Mouse (Mus musculus) heart, embryonic 10.5 days (tissue): ENCODE data around the gene Bud31. TPM values are rescaled to one million over a fixed set of nuclear protein-coding genes. Genes with fewer than 3 reads are reported as not detected.

Source experiments
- DNase-seq: peaks from one replicate; pipeline ENCODE4 v3.0.0-alpha.2; 2017; ENCODE audit warnings: low spot score
- H3K27ac ChIP-seq: fragments of 300-500 bp; sonication (generic); 2 replicates; pipeline ENCODE4 v1.5.1; 2016; ENCODE audit warnings: mild to moderate bottlenecking
- H3K27me3 ChIP-seq: fragments of 300-500 bp; sonication (generic); 2 replicates; pipeline ENCODE4 v1.6.1; 2016; ENCODE audit warnings: mild to moderate bottlenecking; ENCODE audit not compliant: poor library complexity, insufficient read depth, severe bottlenecking
- H3K36me3 ChIP-seq: fragments of 300-500 bp; sonication (generic); 2 replicates; pipeline ENCODE4 v1.6.1; 2016; ENCODE audit warnings: mild to moderate bottlenecking, moderate library complexity
- H3K4me1 ChIP-seq: fragments of 300-500 bp; sonication (generic); 2 replicates; pipeline ENCODE4 v1.6.1; 2016; ENCODE audit warnings: mild to moderate bottlenecking
- H3K4me3 ChIP-seq: fragments of 300-500 bp; sonication (generic); 2 replicates; pipeline ENCODE4 v1.5.1; 2016; ENCODE audit warnings: mild to moderate bottlenecking, moderate library complexity
- H3K9me3 ChIP-seq: fragments of 300-500 bp; sonication (generic); 2 replicates; pipeline ENCODE4 v1.6.1; 2016; ENCODE audit warnings: mild to moderate bottlenecking, moderate library complexity
- WGBS: fragments of 180-500 bp; shearing (Covaris S2); methylation state at CpG from one replicate; pipeline ENCODE4 v1.1.7; 2016; 5-methylcytosine and 5-hydroxymethylcytosine counted together
- polyA plus RNA-seq: library from polyadenylated mRNA; unstranded; fragments of >200 nt; fragmentation: Nextera tagmentation; extraction: Ambion mirVana; gene quantifications from 2 replicates; pipeline ENCODE4 v1.2.1, GENCODE M21; 2016

Gene Bud31
- polyA plus RNA-seq, 1 experiment from 2014 or later: 200 TPM

GRCm38 (mm10) chr5:145185244-145185643 is 45.1 kb downstream of the Bud31 start:
- no peaks in the 10 kb centered on the region for H3K27me3 ChIP-seq
- H3K4me3 ChIP-seq: no peak overlapping the region
- 94% methylated on average over 2 of the region's 2 CpGs for WGBS
- H3K36me3 ChIP-seq: peaks cover 88% of the 10 kb centered on the region
- no peak for DNase-seq
- no peak overlapping the region for H3K27ac ChIP-seq
- peaks cover 12% of the 10 kb centered on the region for H3K4me1 ChIP-seq
- no peaks in the 10 kb centered on the region for H3K9me3 ChIP-seq

GRCm38 (mm10) chr5:145189416-145189815 is 49.3 kb downstream of the Bud31 start:
- Histone ChIP-seq H3K4me3 (no peak overlapping the region), H3K27ac (no peak overlapping the region)
- WGBS: 89% methylated on average over 6 of the region's 6 CpGs

GRCm38 (mm10) chr5:145190373-145190772 is 50.2 kb downstream of the Bud31 start:
- peaks cover 19% of the 10 kb centered on the region for H3K4me1 ChIP-seq
- peak overlapping the region; percentile 90 for H3K4me3 ChIP-seq
- peaks cover 52% of the 10 kb centered on the region for H3K36me3 ChIP-seq
- peak overlapping the region; percentile 97 for H3K27ac ChIP-seq
- no peak for DNase-seq
- no peaks in the 10 kb centered on the region for H3K27me3 ChIP-seq
- no peaks in the 10 kb centered on the region for H3K9me3 ChIP-seq
- 35% methylated on average over 5 of the region's 5 CpGs for WGBS

More at GRCm38 (mm10) chr5:145189416-145189815, 49.3 kb downstream of the Bud31 start:
- DNase-seq: no peak
- Histone ChIP-seq H3K9me3 (no peaks in the 10 kb centered on the region), H3K27me3 (no peaks in the 10 kb centered on the region), H3K4me1 (peaks cover 19% of the 10 kb centered on the region), H3K36me3 (peaks cover 52% of the 10 kb centered on the region)

GRCm38 (mm10) chr5:145190875-145191798 is 51.0 kb downstream of the Bud31 start:
- H3K9me3 ChIP-seq: no peaks in the 10 kb centered on the region
- H3K4me3 ChIP-seq: peak overlapping the region; percentile 90
- peak; percentile 97 for DNase-seq
- peaks cover 52% of the 10 kb centered on the region for H3K36me3 ChIP-seq
- under 1% methylated on average over 41 of the region's 41 CpGs for WGBS
- no peaks in the 10 kb centered on the region for H3K27me3 ChIP-seq
- peaks cover 19% of the 10 kb centered on the region for H3K4me1 ChIP-seq
- peak overlapping the region; percentile 97 for H3K27ac ChIP-seq

GRCm38 (mm10) chr5:145191962-145192361 is 51.8 kb downstream of the Bud31 start, which contains the start of gene Atp5j2:
Atp5j2 (minus strand) TSS chr5:145192062.
- peaks cover 19% of the 10 kb centered on the region for H3K4me1 ChIP-seq
- peak within 1 kb of the TSS; percentile 97 for H3K27ac ChIP-seq
- H3K36me3 ChIP-seq: peaks cover 47% of the 10 kb centered on the region
- no peaks in the 10 kb centered on the region for H3K9me3 ChIP-seq
- H3K4me3 ChIP-seq: peak within 1 kb of the TSS; percentile 90
- H3K27me3 ChIP-seq: no peaks in the 10 kb centered on the region
- 88% methylated on average over 2 of the region's 2 CpGs for WGBS
- DNase-seq: no peak

Other genes starting within 250 kb of the Bud31 start
- gene Smurf1, start 174.5 kb upstream of the Bud31 start, polyA plus RNA-seq: 15.5 and 16.1 TPM in 2 replicates
- gene Gm4871, start 107.6 kb upstream of the Bud31 start, polyA plus RNA-seq: not detected in 2 replicates
- not detected in 2 replicates for gene 1700018F24Rik, start 97.4 kb upstream of the Bud31 start, polyA plus RNA-seq
- 113 and 117 TPM in 2 replicates for gene Arpc1a, start 56.5 kb upstream of the Bud31 start, polyA plus RNA-seq
- not detected in 2 replicates for gene Kpna7, start 56.3 kb upstream of the Bud31 start, polyA plus RNA-seq
- 195 and 218 TPM in 2 replicates for gene Arpc1b, start 26.1 kb upstream of the Bud31 start, polyA plus RNA-seq
- 79.4 and 86.3 TPM in 2 replicates for gene Pdap1, start 124 bp upstream of the Bud31 start, polyA plus RNA-seq
- gene Ptcd1, start 26.7 kb downstream of the Bud31 start, polyA plus RNA-seq: 14.6 and 15.0 TPM in 2 replicates
- gene Cpsf4, start 26.9 kb downstream of the Bud31 start, polyA plus RNA-seq: 38.8 and 53.3 TPM in 2 replicates
- gene Atp5j2, start 51.7 kb downstream of the Bud31 start, polyA plus RNA-seq: 717 and 837 TPM in 2 replicates
- 6.1 TPM in 2 replicates for gene Zkscan14, start 61.5 kb downstream of the Bud31 start, polyA plus RNA-seq
- 10.9 and 11.8 TPM in 2 replicates for gene Zkscan5, start 64.2 kb downstream of the Bud31 start, polyA plus RNA-seq
- gene Zfp655, start 91.4 kb downstream of the Bud31 start, polyA plus RNA-seq: 32.5 and 38.0 TPM in 2 replicates
- 0.16 and 0.33 TPM in 2 replicates for gene Zscan25, start 140.1 kb downstream of the Bud31 start, polyA plus RNA-seq
- gene Cyp3a57, start 204.9 kb downstream of the Bud31 start, polyA plus RNA-seq: not detected in 2 replicates